In the genomic region with DNA sequence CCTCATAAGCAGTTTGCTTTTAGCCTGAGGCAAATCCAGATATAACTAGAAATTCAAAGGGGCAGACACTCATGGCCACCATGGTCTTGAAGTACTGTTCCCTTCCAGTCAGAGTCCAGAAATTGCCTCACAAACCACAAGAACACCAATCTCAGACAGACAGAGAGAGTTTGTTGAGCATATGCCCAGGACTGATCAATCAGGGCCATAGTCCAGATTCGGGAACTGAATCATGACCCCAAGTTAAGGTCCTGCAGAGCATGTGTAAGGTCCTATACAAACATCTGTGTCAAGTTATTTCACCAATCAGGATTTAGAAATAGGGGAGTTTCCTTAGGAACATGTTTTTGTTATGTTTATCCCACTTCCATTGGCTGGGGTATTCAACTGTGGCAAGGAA, we compare ENCODE assay signal across 17 mouse cellular contexts.
"Had no signal": no experiment of that assay in that cellular context is flagged by ENCODE, and none has a peak within 500 bp of the region (broad histone marks: within the 10 kb centered on the region; RNA-seq: fewer than 3 reads in every experiment).

No protein-coding gene starts in this region.

- DNase-seq: lung, adult 2 months; retina, postnatal 1 day; right cerebral cortex, adult 18-20 months; right cerebral cortex, postnatal 25 days; right cerebral cortex, postnatal 4 days; spleen, adult 18-20 months; thymus, adult 18-20 months; thymus, postnatal 14 days; thymus, postnatal 36 days had no signal

- H3K4me1 ChIP-seq: liver, embryonic 15.5 days; midbrain, embryonic 15.5 days; neural tube, embryonic 12.5 days had no signal

- H3K36me3 ChIP-seq: liver, embryonic 15.5 days; lung, embryonic 15.5 days; midbrain, embryonic 13.5 days; midbrain, embryonic 15.5 days; neural tube, embryonic 12.5 days had no signal

- H3K9ac ChIP-seq: liver, embryonic 15.5 days; lung, embryonic 15.5 days; midbrain, embryonic 13.5 days; midbrain, embryonic 15.5 days; neural tube, embryonic 12.5 days had no signal

- ATAC-seq: midbrain, embryonic 13.5 days; midbrain, embryonic 15.5 days had no signal

- H3K27ac ChIP-seq: liver, embryonic 15.5 days; lung, embryonic 15.5 days; macrophage; midbrain, embryonic 13.5 days; midbrain, embryonic 15.5 days; neural tube, embryonic 12.5 days had no signal

- H3K4me2 ChIP-seq: liver, embryonic 15.5 days; lung, embryonic 15.5 days; midbrain, embryonic 11.5 days; midbrain, embryonic 13.5 days; midbrain, embryonic 15.5 days; neural tube, embryonic 12.5 days had no signal

- H3K9me3 ChIP-seq: liver, embryonic 15.5 days; lung, embryonic 15.5 days; megakaryocyte, embryonic 14.5 days; midbrain, embryonic 13.5 days; midbrain, embryonic 15.5 days; neural tube, embryonic 12.5 days had no signal

- H3K27me3 ChIP-seq: liver, embryonic 15.5 days; lung, embryonic 15.5 days; midbrain, embryonic 13.5 days; midbrain, embryonic 15.5 days; neural tube, embryonic 12.5 days had no signal

- H3K4me3 ChIP-seq: liver, embryonic 15.5 days; lung, embryonic 15.5 days; megakaryocyte, embryonic 14.5 days; midbrain, embryonic 13.5 days; midbrain, embryonic 15.5 days; neural tube, embryonic 12.5 days had no signal
